Mouse (Mus musculus) kidney, embryonic 15.5 days (tissue): ENCODE data around the gene Ap3d1. TPM values are rescaled to one million over a fixed set of nuclear protein-coding genes. Genes with fewer than 3 reads are reported as not detected.

Experiments
- ATAC-seq: fragments of 200-750 bp; cut with Nextera tagmentation; replicated peaks from 2 replicates; pipeline ENCODE4 v1.8.0; 2017; ENCODE audit warnings: moderate TSS enrichment; ENCODE audit not compliant: low FRiP score
- H3K27ac ChIP-seq: fragments of 300-500 bp; sonication (generic); 2 replicates; pipeline ENCODE4 v1.5.1; 2015; ENCODE audit warnings: mild to moderate bottlenecking, inconsistent platforms
- H3K27me3 ChIP-seq: fragments of 300-500 bp; sonication (generic); 2 replicates; pipeline ENCODE4 v1.6.1; 2015; ENCODE audit warnings: inconsistent platforms
- H3K36me3 ChIP-seq: fragments of 300-500 bp; sonication (generic); 2 replicates; pipeline ENCODE4 v1.6.1; 2015; ENCODE audit warnings: inconsistent platforms
- H3K4me1 ChIP-seq: fragments of 300-500 bp; sonication (generic); 2 replicates; pipeline ENCODE4 v1.6.1; 2015; ENCODE audit warnings: inconsistent platforms
- H3K4me2 ChIP-seq: fragments of 300-500 bp; sonication (generic); 2 replicates; pipeline ENCODE4 v1.6.1; 2015; ENCODE audit warnings: moderate library complexity, mild to moderate bottlenecking, inconsistent platforms
- H3K4me3 ChIP-seq: fragments of 300-500 bp; sonication (generic); replicated peaks from 2 replicates; pipeline ENCODE4 v1.5.1; 2015; ENCODE audit warnings: mild to moderate bottlenecking, inconsistent platforms
- H3K9ac ChIP-seq: fragments of 300-500 bp; sonication (generic); 2 replicates; pipeline ENCODE4 v1.6.1; 2015; ENCODE audit warnings: mild to moderate bottlenecking, inconsistent platforms
- H3K9me3 ChIP-seq: fragments of 300-500 bp; sonication (generic); replicated peaks from 2 replicates; pipeline ENCODE4 v1.6.1; 2016; ENCODE audit warnings: inconsistent platforms
- WGBS: fragments of 180-500 bp; shearing (Covaris S2); methylation state at CpG from one replicate; pipeline ENCODE4 v1.1.7; 2015; ENCODE audit warnings: mixed read lengths; 5-methylcytosine and 5-hydroxymethylcytosine counted together
- polyA plus RNA-seq: library from polyadenylated mRNA; unstranded; fragments of >200 nt; fragmentation: Nextera tagmentation; extraction: Ambion mirVana; gene quantifications from 2 replicates; pipeline ENCODE4 v1.2.1, GENCODE M21; 2015

Ap3d1 gene
- polyA plus RNA-seq, 1 experiment from 2014 or later, result 70.9 TPM

GRCm38 (mm10) chr10:80700732-80701131 lies 41.3 kb downstream of the Ap3d1 start:
- peaks cover 5% of the 10 kb centered on the region; the same call in 1 of the 2 replicates for H3K36me3 ChIP-seq
- peak overlapping the region; percentile 71 for H3K4me3 ChIP-seq
- 0 out of 2 replicates have a peak overlapping the region, but pooled peaks have one; percentile 66 for H3K9ac ChIP-seq
- 37% methylated on average over 4 of the region's 4 CpGs for WGBS
- no peaks in the 10 kb centered on the region for H3K27me3 ChIP-seq
- peak overlapping the region; percentile 78 for H3K4me2 ChIP-seq
- no peaks in the 10 kb centered on the region for H3K9me3 ChIP-seq
- H3K27ac ChIP-seq, result peak overlapping the region; percentile 90; the same call in 1 of the 2 replicates
- H3K4me1 ChIP-seq, result peaks cover 58% of the 10 kb centered on the region
- ATAC-seq, result no peak

- H3K9me3 ChIP-seq, result no peaks in the 10 kb centered on the region
- H3K4me1 ChIP-seq, result peaks cover 65% of the 10 kb centered on the region
- H3K27ac ChIP-seq, result no peak overlapping the region
- no peak for ATAC-seq
- no peak overlapping the region for H3K4me3 ChIP-seq
- 85% methylated on average over 7 of the region's 7 CpGs for WGBS
- no peaks in the 10 kb centered on the region for H3K27me3 ChIP-seq
- peaks cover under 1% of the 10 kb centered on the region; the same call in 1 of the 2 replicates for H3K36me3 ChIP-seq
- H3K9ac ChIP-seq, result no peak overlapping the region
- H3K4me2 ChIP-seq, result peak overlapping the region; percentile 78
Measured at GRCm38 (mm10) chr10:80700038-80700504, 42.0 kb downstream of the Ap3d1 start.

GRCm38 (mm10) chr10:80698605-80699004 lies 43.5 kb downstream of the Ap3d1 start:
- H3K4me3 ChIP-seq, result no peak overlapping the region

GRCm38 (mm10) chr10:80697812-80698211 lies 44.3 kb downstream of the Ap3d1 start:
- Histone ChIP-seq H3K27ac (0 out of 2 replicates have a peak overlapping the region, but pooled peaks have one; percentile 45), H3K27me3 (no peaks in the 10 kb centered on the region), H3K4me3 (no peak overlapping the region), H3K9me3 (no peaks in the 10 kb centered on the region), H3K36me3 (peaks cover 7% of the 10 kb centered on the region; the same call in 1 of the 2 replicates), H3K9ac (no peak overlapping the region), H3K4me2 (no peak overlapping the region), H3K4me1 (peaks cover 61% of the 10 kb centered on the region)
- no peak for ATAC-seq
- 86% methylated on average over 9 of the region's 9 CpGs for WGBS

More at GRCm38 (mm10) chr10:80698605-80699004, 43.5 kb downstream of the Ap3d1 start:
- Histone ChIP-seq H3K36me3 (peaks cover 7% of the 10 kb centered on the region; the same call in 1 of the 2 replicates), H3K4me2 (no peak overlapping the region), H3K27ac (no peak overlapping the region), H3K4me1 (peaks cover 68% of the 10 kb centered on the region), H3K9ac (no peak overlapping the region), H3K27me3 (no peaks in the 10 kb centered on the region), H3K9me3 (no peaks in the 10 kb centered on the region)
- no peak for ATAC-seq
- 90% methylated on average over 9 of the region's 9 CpGs for WGBS

GRCm38 (mm10) chr10:80697393-80697787 lies 44.7 kb downstream of the Ap3d1 start:
- H3K27me3 ChIP-seq, result no peaks in the 10 kb centered on the region
- no peak overlapping the region for H3K4me3 ChIP-seq
- peaks cover 60% of the 10 kb centered on the region for H3K4me1 ChIP-seq
- no peak overlapping the region for H3K4me2 ChIP-seq
- 89% methylated on average over 8 of the region's 8 CpGs for WGBS
- ATAC-seq, result no peak
- H3K9ac ChIP-seq, result no peak overlapping the region
- peaks cover 7% of the 10 kb centered on the region; the same call in 1 of the 2 replicates for H3K36me3 ChIP-seq
- H3K9me3 ChIP-seq, result no peaks in the 10 kb centered on the region
- 0 out of 2 replicates have a peak overlapping the region, but pooled peaks have one; percentile 45 for H3K27ac ChIP-seq

- ATAC-seq, result no peak
- no peak overlapping the region for H3K9ac ChIP-seq
- no peak overlapping the region for H3K4me3 ChIP-seq
- H3K4me1 ChIP-seq, result peaks cover 60% of the 10 kb centered on the region
- no peaks in the 10 kb centered on the region for H3K9me3 ChIP-seq
- H3K27ac ChIP-seq, result peak overlapping the region; percentile 81
- H3K27me3 ChIP-seq, result no peaks in the 10 kb centered on the region
- 43% methylated on average over 12 of the region's 12 CpGs for WGBS
- H3K4me2 ChIP-seq, result no peak overlapping the region
- H3K36me3 ChIP-seq, result peaks cover 7% of the 10 kb centered on the region; the same call in 1 of the 2 replicates
Measured at GRCm38 (mm10) chr10:80696502-80697392, 45.3 kb downstream of the Ap3d1 start.

GRCm38 (mm10) chr10:80695801-80696501 lies 46.1 kb downstream of the Ap3d1 start:
- peaks cover 55% of the 10 kb centered on the region for H3K4me1 ChIP-seq
- no peak overlapping the region for H3K4me2 ChIP-seq
- no peak overlapping the region for H3K9ac ChIP-seq
- ATAC-seq, result no peak
- no peak overlapping the region for H3K4me3 ChIP-seq
- 62% methylated on average over 10 of the region's 10 CpGs for WGBS
- H3K27ac ChIP-seq, result peak overlapping the region; percentile 81
- H3K27me3 ChIP-seq, result no peaks in the 10 kb centered on the region
- no peaks in the 10 kb centered on the region for H3K9me3 ChIP-seq
- peaks cover 11% of the 10 kb centered on the region; the same call in 1 of the 2 replicates for H3K36me3 ChIP-seq

GRCm38 (mm10) chr10:80695186-80695585 lies 46.9 kb downstream of the Ap3d1 start:
- Histone ChIP-seq H3K9me3 (no peaks in the 10 kb centered on the region), H3K4me2 (no peak overlapping the region), H3K27ac (peak overlapping the region; percentile 81), H3K4me1 (peaks cover 47% of the 10 kb centered on the region), H3K4me3 (no peak overlapping the region), H3K27me3 (no peaks in the 10 kb centered on the region), H3K9ac (no peak overlapping the region), H3K36me3 (peaks cover 18% of the 10 kb centered on the region)
- no peak for ATAC-seq
- 61% methylated on average over 2 of the region's 2 CpGs for WGBS

GRCm38 (mm10) chr10:80694159-80694938 lies 47.7 kb downstream of the Ap3d1 start:
- WGBS, result 93% methylated on average over 13 of the region's 13 CpGs
- Histone ChIP-seq H3K27ac (peak overlapping the region; percentile 33; the same call in 1 of the 2 replicates), H3K4me2 (no peak overlapping the region), H3K9ac (no peak overlapping the region), H3K27me3 (no peaks in the 10 kb centered on the region), H3K4me1 (peaks cover 42% of the 10 kb centered on the region), H3K9me3 (no peaks in the 10 kb centered on the region), H3K36me3 (peaks cover 27% of the 10 kb centered on the region), H3K4me3 (no peak overlapping the region)
- ATAC-seq, result no peak

GRCm38 (mm10) chr10:80693401-80694045 lies 48.5 kb downstream of the Ap3d1 start:
- H3K4me2 ChIP-seq, result no peak overlapping the region
- no peak for ATAC-seq
- no peak overlapping the region for H3K27ac ChIP-seq
- no peaks in the 10 kb centered on the region for H3K27me3 ChIP-seq
- no peak overlapping the region for H3K9ac ChIP-seq
- H3K4me3 ChIP-seq, result no peak overlapping the region
- no peaks in the 10 kb centered on the region for H3K9me3 ChIP-seq
- WGBS, result 78% methylated on average over 12 of the region's 12 CpGs
- peaks cover 30% of the 10 kb centered on the region for H3K36me3 ChIP-seq
- H3K4me1 ChIP-seq, result peaks cover 40% of the 10 kb centered on the region
